ENCODE assay signal across 18 mouse cellular contexts in genomic region chr4:153251943-153252342, GRCm38 (mm10).
DNase-seq lines count a peak whose midpoint lies in the region; ATAC-seq lines count a peak whose summit lies in the region.
"Had no signal": no experiment of that assay in that cellular context is flagged by ENCODE, and none has a peak within 500 bp of the region (broad histone marks: within the 10 kb centered on the region; RNA-seq: fewer than 3 reads in every experiment).

No protein-coding gene starts in this region.

- no peak overlapping the region for H3K4me2 ChIP-seq in midbrain, embryonic 15.5 days
- H3K4me2 ChIP-seq in midbrain, embryonic 13.5 days (replicated peaks) = no peak overlapping the region
- H3K4me2 ChIP-seq: embryonic facial prominence, embryonic 12.5 days; forebrain, embryonic 13.5 days; forebrain, embryonic 15.5 days had no signal

- H3K4me1 ChIP-seq in megakaryocyte, embryonic 14.5 days = no peaks in the 10 kb centered on the region; the same call in 1 of the 2 replicates
- peaks cover 15% of the 10 kb centered on the region for H3K4me1 ChIP-seq in midbrain, embryonic 15.5 days
- H3K4me1 ChIP-seq in midbrain, embryonic 13.5 days (replicated peaks) = peaks cover 19% of the 10 kb centered on the region
- H3K4me1 ChIP-seq: embryonic facial prominence, embryonic 12.5 days; forebrain, embryonic 15.5 days had no signal

- no peaks in the 10 kb centered on the region for H3K36me3 ChIP-seq in megakaryocyte, embryonic 14.5 days (replicated peaks; ENCODE audit: low read length)
- no peaks in the 10 kb centered on the region for H3K36me3 ChIP-seq in midbrain, embryonic 15.5 days (replicated peaks)
- H3K36me3 ChIP-seq in midbrain, embryonic 13.5 days = no peaks in the 10 kb centered on the region
- H3K36me3 ChIP-seq: embryonic facial prominence, embryonic 10.5 days; embryonic facial prominence, embryonic 12.5 days; forebrain, embryonic 15.5 days had no signal

- WGBS in midbrain, embryonic 15.5 days = 50% methylated on average over 3 of the region's 3 CpGs
- 69% methylated on average over 3 of the region's 3 CpGs for WGBS in midbrain, embryonic 13.5 days

- no peak overlapping the region for H3K9ac ChIP-seq in midbrain, embryonic 15.5 days
- H3K9ac ChIP-seq in midbrain, embryonic 13.5 days (replicated peaks) = no peak overlapping the region
- H3K9ac ChIP-seq: embryonic facial prominence, embryonic 12.5 days; forebrain, embryonic 13.5 days; forebrain, embryonic 15.5 days had no signal

- H3K9me3 ChIP-seq in megakaryocyte, embryonic 14.5 days = peaks cover 98% of the 10 kb centered on the region
- no peaks in the 10 kb centered on the region; the same call in 1 of the 2 replicates for H3K9me3 ChIP-seq in midbrain, embryonic 15.5 days
- no peaks in the 10 kb centered on the region for H3K9me3 ChIP-seq in midbrain, embryonic 13.5 days
- H3K9me3 ChIP-seq: embryonic facial prominence, embryonic 12.5 days; forebrain, embryonic 13.5 days; forebrain, embryonic 15.5 days had no signal

- H3K27me3 ChIP-seq in megakaryocyte, embryonic 14.5 days (replicated peaks) = no peaks in the 10 kb centered on the region
- no peaks in the 10 kb centered on the region for H3K27me3 ChIP-seq in midbrain, embryonic 15.5 days (replicated peaks)
- no peaks in the 10 kb centered on the region; the same call in 1 of the 2 replicates for H3K27me3 ChIP-seq in midbrain, embryonic 13.5 days
- H3K27me3 ChIP-seq: embryonic facial prominence, embryonic 12.5 days; forebrain, embryonic 15.5 days had no signal

- H3K4me3 ChIP-seq in megakaryocyte, embryonic 14.5 days (replicated peaks) = peak overlapping the region; percentile 48
- no peak overlapping the region for H3K4me3 ChIP-seq in midbrain, embryonic 15.5 days
- no peak overlapping the region for H3K4me3 ChIP-seq in midbrain, embryonic 13.5 days (replicated peaks)
- H3K4me3 ChIP-seq: embryonic facial prominence, embryonic 10.5 days; embryonic facial prominence, embryonic 12.5 days; forebrain, embryonic 13.5 days; forebrain, embryonic 15.5 days had no signal

- DNase-seq in brain, adult 2 months (ENCODE audit: low read depth, low spot score) = peak; percentile 31
- no peak for DNase-seq in left cerebral cortex, adult 8-10 months (ENCODE audit: low spot score in 2 of 2)
- DNase-seq: adrenal gland, adult 2 months; adrenal gland, postnatal 10 days; adrenal gland, postnatal 25 days; cerebellum, adult 11-12 months; cerebellum, adult 2 months; cerebellum, adult 9-10 months; cerebellum, postnatal 10 days; cerebellum, postnatal 25 days had no signal

- 0 out of 2 replicates have a peak overlapping the region, but pooled peaks have one; percentile 5 for H3K27ac ChIP-seq in midbrain, embryonic 15.5 days
- H3K27ac ChIP-seq in midbrain, embryonic 13.5 days = no peak overlapping the region
- H3K27ac ChIP-seq: embryonic facial prominence, embryonic 10.5 days; embryonic facial prominence, embryonic 12.5 days; forebrain, embryonic 13.5 days; forebrain, embryonic 15.5 days had no signal

- ATAC-seq in megakaryocyte, adult 5-6 weeks (ENCODE audit: poor library complexity, severe bottlenecking) = no peak
- no peak; the same call in 1 of the 2 replicates for ATAC-seq in midbrain, embryonic 15.5 days (replicated peaks)
- no peak for ATAC-seq in midbrain, embryonic 13.5 days
- ATAC-seq: forebrain, embryonic 13.5 days; forebrain, embryonic 15.5 days had no signal
